Comparison of ENCODE assay signal across 8 mouse cellular contexts in the genomic region with DNA sequence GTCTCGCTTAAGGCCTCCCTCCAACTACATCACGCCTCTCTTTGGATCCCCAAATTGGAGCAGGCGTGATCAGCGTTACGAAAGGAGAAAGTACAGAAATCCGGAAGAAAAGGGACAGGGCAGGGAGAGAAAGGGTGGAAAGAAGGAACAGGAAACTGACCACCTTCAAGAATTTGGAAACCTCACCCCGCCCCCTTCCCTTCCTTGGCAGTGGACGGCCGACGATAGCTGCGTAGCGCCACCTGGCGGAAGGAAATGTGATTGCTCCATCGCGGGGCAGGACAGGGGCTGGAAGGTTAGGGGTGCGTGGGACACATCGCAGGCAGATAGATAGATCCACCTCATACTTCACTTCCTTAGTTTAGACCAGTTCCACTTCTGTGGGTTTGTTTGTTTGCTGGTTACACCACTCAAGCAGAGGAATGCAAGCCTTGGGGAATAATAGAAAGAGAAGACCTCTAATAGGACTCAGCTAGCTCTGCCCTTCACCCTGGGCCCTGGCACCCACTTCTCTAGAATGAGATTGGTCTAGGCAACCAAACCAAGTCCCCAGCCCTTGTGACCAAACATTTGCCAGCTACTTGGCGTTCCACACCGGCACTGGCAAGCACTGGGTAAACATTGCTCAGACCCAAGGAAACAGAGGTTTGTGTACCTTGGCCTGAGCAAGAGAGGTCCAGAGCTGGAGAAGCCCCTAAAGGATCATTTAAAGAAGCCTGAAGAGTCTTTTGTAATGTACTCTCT. TPM values are rescaled to one million over a fixed set of nuclear protein-coding genes. Genes with fewer than 3 reads are reported as not detected.
A peak's percentile ranks its signal among the peaks of the same experiment; 100 is the strongest.
DNase-seq lines count a peak whose midpoint lies in the region; ATAC-seq lines count a peak whose summit lies in the region.

No protein-coding gene starts in this region.

- 6% methylated on average over 17 of the region's 19 CpGs for WGBS in embryonic facial prominence, embryonic 14.5 days
- WGBS in heart, embryonic 12.5 days = 4% methylated on average over 19 of the region's 19 CpGs
- WGBS in kidney, embryonic 16.5 days = 5% methylated on average over 17 of the region's 19 CpGs
- 4% methylated on average over 19 of the region's 19 CpGs for WGBS in lung, embryonic 15.5 days
- WGBS in neural tube, embryonic 14.5 days = 4% methylated on average over 19 of the region's 19 CpGs

- peak; percentile 69 for ATAC-seq in embryonic facial prominence, embryonic 14.5 days (ENCODE audit: low read depth)
- ATAC-seq in heart, embryonic 12.5 days (ENCODE audit: insufficient number of reproducible peaks, low FRiP score) = 0 out of 2 replicates have a peak, but pooled peaks have one; percentile 23
- ATAC-seq in kidney, embryonic 16.5 days (ENCODE audit: low FRiP score, low TSS enrichment) = no peak
- ATAC-seq in lung, embryonic 15.5 days (ENCODE audit: borderline replicate concordance, extremely low read depth, low FRiP score, low TSS enrichment) = peak; percentile 50
- ATAC-seq in neural tube, embryonic 14.5 days (ENCODE audit: low read depth) = peak; percentile 58; the same call in 1 of the 2 replicates

- no peaks in the 10 kb centered on the region for H3K36me3 ChIP-seq in embryonic facial prominence, embryonic 14.5 days (ENCODE audit: control insufficient read depth, insufficient read depth, low read length)
- no peaks in the 10 kb centered on the region for H3K36me3 ChIP-seq in heart, embryonic 12.5 days
- no peaks in the 10 kb centered on the region for H3K36me3 ChIP-seq in kidney, embryonic 16.5 days (ENCODE audit: insufficient read depth, low read length)
- H3K36me3 ChIP-seq in lung, embryonic 15.5 days = no peaks in the 10 kb centered on the region
- no peaks in the 10 kb centered on the region for H3K36me3 ChIP-seq in neural tube, embryonic 14.5 days (ENCODE audit: control insufficient read depth, insufficient read depth, low read length)

- peak overlapping the region; percentile 28 for H3K4me3 ChIP-seq in embryonic facial prominence, embryonic 14.5 days (ENCODE audit: low read depth, low read length)
- peak overlapping the region; percentile 34 for H3K4me3 ChIP-seq in heart, embryonic 12.5 days
- H3K4me3 ChIP-seq in kidney, embryonic 16.5 days (ENCODE audit: low read length) = peak overlapping the region; percentile 46
- peak overlapping the region; percentile 35 for H3K4me3 ChIP-seq in lung, embryonic 15.5 days
- 0 out of 2 replicates have a peak overlapping the region, but pooled peaks have one; percentile 12 for H3K4me3 ChIP-seq in neural tube, embryonic 14.5 days (ENCODE audit: low read depth, low read length)

- peak overlapping the region; percentile 63 for H3K4me2 ChIP-seq in embryonic facial prominence, embryonic 14.5 days (ENCODE audit: low read depth, low read length)
- peak overlapping the region; percentile 65 for H3K4me2 ChIP-seq in heart, embryonic 12.5 days
- peak overlapping the region; percentile 71 for H3K4me2 ChIP-seq in kidney, embryonic 16.5 days (replicated peaks; ENCODE audit: low read depth, low read length)
- H3K4me2 ChIP-seq in lung, embryonic 15.5 days = peak overlapping the region; percentile 66
- H3K4me2 ChIP-seq in neural tube, embryonic 14.5 days (ENCODE audit: low read depth, low read length) = peak overlapping the region; percentile 45

- peak; percentile 88 for DNase-seq in CD4-positive, CD25-positive, alpha-beta regulatory T cell, adult 2 months (ENCODE audit: low read depth, low spot score)
- DNase-seq in adrenal gland, postnatal 14 days = peak; percentile 88
- peak; percentile 86 for DNase-seq in embryonic facial prominence, embryonic 14.5 days (ENCODE audit: low spot score)
- peak; percentile 76 for DNase-seq in thymus, postnatal 25 days

- no peaks in the 10 kb centered on the region for H3K9me3 ChIP-seq in embryonic facial prominence, embryonic 14.5 days (ENCODE audit: control insufficient read depth, low read length)
- no peaks in the 10 kb centered on the region for H3K9me3 ChIP-seq in heart, embryonic 12.5 days (replicated peaks)
- no peaks in the 10 kb centered on the region for H3K9me3 ChIP-seq in kidney, embryonic 16.5 days (ENCODE audit: low read length)
- no peaks in the 10 kb centered on the region for H3K9me3 ChIP-seq in lung, embryonic 15.5 days
- no peaks in the 10 kb centered on the region for H3K9me3 ChIP-seq in neural tube, embryonic 14.5 days (ENCODE audit: control insufficient read depth, low read length)

- H3K27me3 ChIP-seq in embryonic facial prominence, embryonic 14.5 days (replicated peaks; ENCODE audit: control insufficient read depth, insufficient read depth, low read length) = peaks cover 27% of the 10 kb centered on the region
- peaks cover 58% of the 10 kb centered on the region for H3K27me3 ChIP-seq in heart, embryonic 12.5 days (replicated peaks)
- peaks cover 27% of the 10 kb centered on the region for H3K27me3 ChIP-seq in kidney, embryonic 16.5 days (ENCODE audit: insufficient read depth, low read length)
- H3K27me3 ChIP-seq in lung, embryonic 15.5 days = peaks cover 32% of the 10 kb centered on the region
- peaks cover 14% of the 10 kb centered on the region for H3K27me3 ChIP-seq in neural tube, embryonic 14.5 days (ENCODE audit: control insufficient read depth, insufficient read depth, low read length)

- H3K27ac ChIP-seq in embryonic facial prominence, embryonic 14.5 days (replicated peaks; ENCODE audit: low read depth, low read length) = no peak overlapping the region
- no peak overlapping the region for H3K27ac ChIP-seq in heart, embryonic 12.5 days (ENCODE audit: poor library complexity, severe bottlenecking)
- H3K27ac ChIP-seq in kidney, embryonic 16.5 days (ENCODE audit: low read length) = no peak overlapping the region
- H3K27ac ChIP-seq in lung, embryonic 15.5 days = peak overlapping the region; percentile 90
- H3K27ac ChIP-seq in neural tube, embryonic 14.5 days (ENCODE audit: low read depth, low read length) = no peak overlapping the region

- H3K4me1 ChIP-seq in embryonic facial prominence, embryonic 14.5 days (ENCODE audit: control insufficient read depth, insufficient read depth, low read length) = peaks cover 10% of the 10 kb centered on the region
- peaks cover 34% of the 10 kb centered on the region for H3K4me1 ChIP-seq in heart, embryonic 12.5 days (replicated peaks)
- peaks cover 23% of the 10 kb centered on the region for H3K4me1 ChIP-seq in kidney, embryonic 16.5 days (ENCODE audit: insufficient read depth, low read length)
- peaks cover 37% of the 10 kb centered on the region for H3K4me1 ChIP-seq in lung, embryonic 15.5 days
- 0 out of 2 replicates have a peak, but pooled peaks cover 4% of the 10 kb centered on the region for H3K4me1 ChIP-seq in neural tube, embryonic 14.5 days (ENCODE audit: control insufficient read depth, insufficient read depth, low read length)

- peak overlapping the region; percentile 26; the same call in 1 of the 2 replicates for H3K9ac ChIP-seq in embryonic facial prominence, embryonic 14.5 days (ENCODE audit: low read depth, low read length)
- peak overlapping the region; percentile 44; the same call in 1 of the 2 replicates for H3K9ac ChIP-seq in heart, embryonic 12.5 days
- peak overlapping the region; percentile 77 for H3K9ac ChIP-seq in kidney, embryonic 16.5 days (replicated peaks; ENCODE audit: low read length)
- H3K9ac ChIP-seq in lung, embryonic 15.5 days = peak overlapping the region; percentile 50
- no peak overlapping the region for H3K9ac ChIP-seq in neural tube, embryonic 14.5 days (replicated peaks; ENCODE audit: low read depth, low read length)

RNA-seq across cellular contexts. Expression of a gene that starts 4.0 kb away (rescaled TPM):
- total RNA-seq in adrenal gland, postnatal 14 days (2021) = 90.2 and 99.1 TPM in 2 replicates
- polyA plus RNA-seq in embryonic facial prominence, embryonic 14.5 days (2014; fragmentation: Nextera tagmentation; extraction: Ambion mirVana) = 56.7 and 57.7 TPM in 2 replicates
- polyA plus RNA-seq in heart, embryonic 12.5 days (2016; fragmentation: Nextera tagmentation; extraction: Ambion mirVana) = 56.6 and 59.7 TPM in 2 replicates
- 116 and 120 TPM in 2 replicates for polyA plus RNA-seq in kidney, embryonic 16.5 days (2015; fragmentation: Nextera tagmentation; extraction: Ambion mirVana)
- polyA plus RNA-seq in lung, embryonic 15.5 days (2015; fragmentation: Nextera tagmentation; extraction: Ambion mirVana) = 87.3 and 92.4 TPM in 2 replicates
- polyA plus RNA-seq in neural tube, embryonic 14.5 days (2014; fragmentation: Nextera tagmentation; extraction: Ambion mirVana) = 49.3 and 52.6 TPM in 2 replicates

RNA-seq across cellular contexts. Expression of a gene that starts 4.1 kb away (rescaled TPM):
- total RNA-seq in adrenal gland, postnatal 14 days (2021) = not detected in 2 replicates
- polyA plus RNA-seq in embryonic facial prominence, embryonic 14.5 days (2014; fragmentation: Nextera tagmentation; extraction: Ambion mirVana) = 0.82 and 1.4 TPM in 2 replicates
- not detected in 2 replicates for polyA plus RNA-seq in heart, embryonic 12.5 days (2016; fragmentation: Nextera tagmentation; extraction: Ambion mirVana)
- 0.37 TPM in 1 of 2 replicates, not detected in the other for polyA plus RNA-seq in kidney, embryonic 16.5 days (2015; fragmentation: Nextera tagmentation; extraction: Ambion mirVana)
- 2.1 and 2.3 TPM in 2 replicates for polyA plus RNA-seq in lung, embryonic 15.5 days (2015; fragmentation: Nextera tagmentation; extraction: Ambion mirVana)
- polyA plus RNA-seq in neural tube, embryonic 14.5 days (2014; fragmentation: Nextera tagmentation; extraction: Ambion mirVana) = not detected in 2 replicates

RNA-seq across cellular contexts. Expression of a gene that starts 15.3 kb away (rescaled TPM):
- total RNA-seq in adrenal gland, postnatal 14 days (2021) = 44.5 and 47.4 TPM in 2 replicates
- 23.7 and 25.2 TPM in 2 replicates for polyA plus RNA-seq in embryonic facial prominence, embryonic 14.5 days (2014; fragmentation: Nextera tagmentation; extraction: Ambion mirVana)
- 20.1 and 21.2 TPM in 2 replicates for polyA plus RNA-seq in heart, embryonic 12.5 days (2016; fragmentation: Nextera tagmentation; extraction: Ambion mirVana)
- 19.7 and 22.7 TPM in 2 replicates for polyA plus RNA-seq in kidney, embryonic 16.5 days (2015; fragmentation: Nextera tagmentation; extraction: Ambion mirVana)
- polyA plus RNA-seq in lung, embryonic 15.5 days (2015; fragmentation: Nextera tagmentation; extraction: Ambion mirVana) = 21.2 and 22.2 TPM in 2 replicates
- 22.6 and 24.5 TPM in 2 replicates for polyA plus RNA-seq in neural tube, embryonic 14.5 days (2014; fragmentation: Nextera tagmentation; extraction: Ambion mirVana)

RNA-seq across cellular contexts. Expression of a gene that starts 21.7 kb away (rescaled TPM):
- 7.2 and 7.7 TPM in 2 replicates for total RNA-seq in adrenal gland, postnatal 14 days (2021)
- polyA plus RNA-seq in embryonic facial prominence, embryonic 14.5 days (2014; fragmentation: Nextera tagmentation; extraction: Ambion mirVana) = 16.8 and 19.1 TPM in 2 replicates
- 7.8 and 8.3 TPM in 2 replicates for polyA plus RNA-seq in heart, embryonic 12.5 days (2016; fragmentation: Nextera tagmentation; extraction: Ambion mirVana)
- 23.1 TPM in 2 replicates for polyA plus RNA-seq in kidney, embryonic 16.5 days (2015; fragmentation: Nextera tagmentation; extraction: Ambion mirVana)
- 17.2 and 19.6 TPM in 2 replicates for polyA plus RNA-seq in lung, embryonic 15.5 days (2015; fragmentation: Nextera tagmentation; extraction: Ambion mirVana)
- polyA plus RNA-seq in neural tube, embryonic 14.5 days (2014; fragmentation: Nextera tagmentation; extraction: Ambion mirVana) = 6.8 and 7.3 TPM in 2 replicates

RNA-seq across cellular contexts. Expression of a gene that starts 21.7 kb away (rescaled TPM):
- total RNA-seq in adrenal gland, postnatal 14 days (2021) = 100 and 110 TPM in 2 replicates
- 60.8 and 71.2 TPM in 2 replicates for polyA plus RNA-seq in embryonic facial prominence, embryonic 14.5 days (2014; fragmentation: Nextera tagmentation; extraction: Ambion mirVana)
- 66.5 and 74.6 TPM in 2 replicates for polyA plus RNA-seq in heart, embryonic 12.5 days (2016; fragmentation: Nextera tagmentation; extraction: Ambion mirVana)
- polyA plus RNA-seq in kidney, embryonic 16.5 days (2015; fragmentation: Nextera tagmentation; extraction: Ambion mirVana) = 72.8 and 77.0 TPM in 2 replicates
- polyA plus RNA-seq in lung, embryonic 15.5 days (2015; fragmentation: Nextera tagmentation; extraction: Ambion mirVana) = 48.2 and 53.5 TPM in 2 replicates
- polyA plus RNA-seq in neural tube, embryonic 14.5 days (2014; fragmentation: Nextera tagmentation; extraction: Ambion mirVana) = 74.7 and 87.7 TPM in 2 replicates
